Mouse (Mus musculus): Measurements from ENCODE around the gene Kcnk4. TPM values are rescaled to one million over a fixed set of nuclear protein-coding genes. Genes with fewer than 3 reads are reported as not detected.
A peak's percentile ranks its signal among the peaks of the same experiment; 100 is the strongest.

Kcnk4 gene
- polyA plus RNA-seq, 2 experiments, result 1.1 TPM

GRCm38 (mm10) chr19:6979486-6980380 is 45.4 kb upstream of the Kcnk4 start:
- peak overlapping the region; percentile 69 for H3K4me3 ChIP-seq (replicated peaks; ENCODE audit: low read length)
- WGBS, result under 1% methylated on average over 48 of the region's 59 CpGs
- H3K36me3 ChIP-seq (ENCODE audit: control insufficient read depth, insufficient read depth, low read length), result peaks cover 38% of the 10 kb centered on the region
- peak overlapping the region; percentile 79 for H3K9ac ChIP-seq (ENCODE audit: low read depth, low read length, severe bottlenecking)
- DNase-seq (ENCODE audit: low spot score) (peak; percentile 100), ATAC-seq (ENCODE audit: low FRiP score, low read depth) (peak; percentile 90)
- TF ChIP-seq POLR2A (IDR thresholded peaks at IDR 0.05; ENCODE audit: borderline replicate concordance, extremely low read depth, insufficient read depth, insufficient read length), result peak; percentile 71; the same call in 1 of the 2 replicates
- H3K27ac ChIP-seq (replicated peaks; ENCODE audit: low read depth, low read length), result peak overlapping the region; percentile 91
- H3K4me1 ChIP-seq (ENCODE audit: control insufficient read depth, insufficient read depth, low read length), result peaks cover 21% of the 10 kb centered on the region
- peak overlapping the region; percentile 68 for H3K4me2 ChIP-seq (replicated peaks; ENCODE audit: low read depth, low read length, severe bottlenecking)
- H3K27me3 ChIP-seq (ENCODE audit: control insufficient read depth, insufficient read depth, low read length), result no peaks in the 10 kb centered on the region
- no peaks in the 10 kb centered on the region for H3K9me3 ChIP-seq (ENCODE audit: control insufficient read depth, low read length)

- DNase-seq (ENCODE audit: low spot score), result no peak
Measured at GRCm38 (mm10) chr19:6979001-6979479, 44.7 kb upstream of the Kcnk4 start.

GRCm38 (mm10) chr19:6978639-6978974 is 44.3 kb upstream of the Kcnk4 start:
- Histone ChIP-seq H3K4me2 (replicated peaks; ENCODE audit: low read depth, low read length, severe bottlenecking) (peak overlapping the region; percentile 68), H3K36me3 (ENCODE audit: control insufficient read depth, insufficient read depth, low read length) (peaks cover 29% of the 10 kb centered on the region), H3K9ac (ENCODE audit: low read depth, low read length, severe bottlenecking) (no peak overlapping the region), H3K27me3 (ENCODE audit: control insufficient read depth, insufficient read depth, low read length) (no peaks in the 10 kb centered on the region), H3K9me3 (ENCODE audit: control insufficient read depth, low read length) (no peaks in the 10 kb centered on the region), H3K27ac (replicated peaks; ENCODE audit: low read depth, low read length) (no peak overlapping the region), H3K4me3 (replicated peaks; ENCODE audit: low read length) (peak overlapping the region; percentile 69), H3K4me1 (ENCODE audit: control insufficient read depth, insufficient read depth, low read length) (peaks cover 21% of the 10 kb centered on the region)
- ATAC-seq (ENCODE audit: low FRiP score, low read depth) (no peak), DNase-seq (ENCODE audit: low spot score) (no peak)
- TF ChIP-seq POLR2A (IDR thresholded peaks at IDR 0.05; ENCODE audit: borderline replicate concordance, extremely low read depth, insufficient read depth, insufficient read length), result no peak
- 41% methylated on average over 3 of the region's 3 CpGs for WGBS

More at GRCm38 (mm10) chr19:6979001-6979479, 44.7 kb upstream of the Kcnk4 start:
- WGBS, result 11% methylated on average over 11 of the region's 11 CpGs
- Histone ChIP-seq H3K9me3 (ENCODE audit: control insufficient read depth, low read length) (no peaks in the 10 kb centered on the region), H3K4me2 (replicated peaks; ENCODE audit: low read depth, low read length, severe bottlenecking) (peak overlapping the region; percentile 68), H3K27ac (replicated peaks; ENCODE audit: low read depth, low read length) (peak overlapping the region; percentile 52), H3K4me3 (replicated peaks; ENCODE audit: low read length) (peak overlapping the region; percentile 69), H3K9ac (ENCODE audit: low read depth, low read length, severe bottlenecking) (peak overlapping the region; percentile 55), H3K27me3 (ENCODE audit: control insufficient read depth, insufficient read depth, low read length) (no peaks in the 10 kb centered on the region), H3K36me3 (ENCODE audit: control insufficient read depth, insufficient read depth, low read length) (peaks cover 33% of the 10 kb centered on the region), H3K4me1 (ENCODE audit: control insufficient read depth, insufficient read depth, low read length) (peaks cover 21% of the 10 kb centered on the region)
- TF ChIP-seq POLR2A (IDR thresholded peaks at IDR 0.05; ENCODE audit: borderline replicate concordance, extremely low read depth, insufficient read depth, insufficient read length), result no peak
- ATAC-seq (ENCODE audit: low FRiP score, low read depth), result no peak

GRCm38 (mm10) chr19:6977759-6978638 is 43.7 kb upstream of the Kcnk4 start:
- ATAC-seq (ENCODE audit: low FRiP score, low read depth) (no peak), DNase-seq (ENCODE audit: low spot score) (no peak)
- no peak overlapping the region for H3K9ac ChIP-seq (ENCODE audit: low read depth, low read length, severe bottlenecking)
- no peaks in the 10 kb centered on the region for H3K27me3 ChIP-seq (ENCODE audit: control insufficient read depth, insufficient read depth, low read length)
- H3K4me1 ChIP-seq (ENCODE audit: control insufficient read depth, insufficient read depth, low read length), result peaks cover 21% of the 10 kb centered on the region
- peak overlapping the region; percentile 69 for H3K4me3 ChIP-seq (replicated peaks; ENCODE audit: low read length)
- TF ChIP-seq POLR2A (IDR thresholded peaks at IDR 0.05; ENCODE audit: borderline replicate concordance, extremely low read depth, insufficient read depth, insufficient read length), result no peak
- WGBS, result 83% methylated on average over 13 of the region's 13 CpGs
- H3K9me3 ChIP-seq (ENCODE audit: control insufficient read depth, low read length), result no peaks in the 10 kb centered on the region
- peaks cover 24% of the 10 kb centered on the region for H3K36me3 ChIP-seq (ENCODE audit: control insufficient read depth, insufficient read depth, low read length)
- peak overlapping the region; percentile 68; the same call in 1 of the 2 replicates for H3K4me2 ChIP-seq (replicated peaks; ENCODE audit: low read depth, low read length, severe bottlenecking)
- no peak overlapping the region for H3K27ac ChIP-seq (replicated peaks; ENCODE audit: low read depth, low read length)

Data from limb, embryonic 14.5 days (tissue).